In the genomic region with DNA sequence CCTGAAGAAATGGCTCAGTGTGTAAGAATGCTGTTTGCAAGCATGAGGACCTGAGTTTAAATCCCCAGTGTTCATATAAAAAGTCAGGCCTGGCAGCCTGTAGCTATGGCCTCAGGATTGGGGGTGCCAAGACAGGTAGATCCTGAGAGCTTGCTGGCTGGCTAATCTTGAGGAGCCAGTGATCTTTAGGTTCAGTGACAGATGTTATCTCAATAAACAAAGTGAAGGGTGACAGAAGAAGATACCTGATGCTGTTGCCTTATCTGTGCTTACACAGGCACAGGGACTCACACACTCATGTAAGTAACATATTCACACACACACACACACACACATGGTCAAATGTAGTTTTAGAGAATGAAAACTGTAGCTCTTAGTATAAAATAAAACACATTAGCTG, we compare ENCODE assay signal across 20 mouse cellular contexts.
A peak's percentile ranks its signal among the peaks of the same experiment; 100 is the strongest.
DNase-seq lines count a peak whose midpoint lies in the region; ATAC-seq and TF ChIP-seq lines count a peak whose summit lies in the region.
"Had no signal": no experiment of that assay in that cellular context is flagged by ENCODE, and none has a peak within 500 bp of the region (broad histone marks: within the 10 kb centered on the region; RNA-seq: fewer than 3 reads in every experiment).

No protein-coding gene starts in this region.

- H3K4me2 ChIP-seq in liver, postnatal 0 days (ENCODE audit: low read depth, low read length), result no peak overlapping the region
- H3K4me2 ChIP-seq in liver, embryonic 12.5 days, result no peak overlapping the region
- no peak overlapping the region for H3K4me2 ChIP-seq in liver, embryonic 16.5 days (ENCODE audit: low read depth, low read length)
- H3K4me2 ChIP-seq: forebrain, embryonic 13.5 days; hindbrain, embryonic 13.5 days had no signal

- DNase-seq in liver, result peak; percentile 12
- no peak for DNase-seq in liver, postnatal 0 days
- DNase-seq in layer of hippocampus, adult 8-10 months (ENCODE audit: low spot score in 2 of 2), result no peak
- no peak for DNase-seq in right cerebral cortex, postnatal 4 days
- no peak for DNase-seq in layer of hippocampus, adult 18-20 months (ENCODE audit: low spot score in 2 of 2)
- DNase-seq: adrenal gland, adult 8-10 months; adrenal gland, postnatal 36 days; cerebellum, adult 11-12 months; cerebellum, adult 9-11 months; cerebellum, postnatal 36 days; forebrain, postnatal 0 days; gastrocnemius, adult 2 months; gastrocnemius, postnatal 25 days; heart, postnatal 10 days; heart, postnatal 4 days had no signal

- H3K27me3 ChIP-seq in liver, postnatal 0 days (ENCODE audit: insufficient read depth, low read length), result no peaks in the 10 kb centered on the region
- H3K27me3 ChIP-seq in liver, embryonic 12.5 days (replicated peaks), result no peaks in the 10 kb centered on the region; the same call in 1 of the 2 replicates
- no peaks in the 10 kb centered on the region for H3K27me3 ChIP-seq in liver, embryonic 16.5 days (ENCODE audit: control insufficient read depth, insufficient read depth, low read depth, low read length)
- H3K27me3 ChIP-seq: forebrain, embryonic 13.5 days; hindbrain, embryonic 13.5 days had no signal

- no peaks in the 10 kb centered on the region for H3K9me3 ChIP-seq in liver, postnatal 0 days (ENCODE audit: low read length)
- H3K9me3 ChIP-seq in liver, embryonic 12.5 days (replicated peaks), result no peaks in the 10 kb centered on the region
- H3K9me3 ChIP-seq in liver, embryonic 16.5 days (replicated peaks; ENCODE audit: control insufficient read depth, low read length), result no peaks in the 10 kb centered on the region
- H3K9me3 ChIP-seq: embryonic facial prominence, embryonic 10.5 days; forebrain, embryonic 13.5 days; hindbrain, embryonic 13.5 days had no signal

- no peaks in the 10 kb centered on the region for H3K4me1 ChIP-seq in liver, postnatal 0 days (ENCODE audit: insufficient read depth)
- H3K4me1 ChIP-seq in liver, embryonic 12.5 days, result peaks cover 10% of the 10 kb centered on the region
- H3K4me1 ChIP-seq in liver, embryonic 16.5 days (ENCODE audit: control insufficient read depth, low read depth, low read length), result peaks cover 3% of the 10 kb centered on the region
- H3K4me1 ChIP-seq: embryonic facial prominence, embryonic 10.5 days; forebrain, embryonic 13.5 days; hindbrain, embryonic 13.5 days had no signal

- H3K9ac ChIP-seq in liver, postnatal 0 days (replicated peaks), result no peak overlapping the region
- H3K9ac ChIP-seq in liver, embryonic 12.5 days, result no peak overlapping the region
- H3K9ac ChIP-seq in liver, embryonic 16.5 days (ENCODE audit: low read depth, low read length), result no peak overlapping the region
- H3K9ac ChIP-seq: forebrain, embryonic 13.5 days; forebrain, postnatal 0 days; hindbrain, embryonic 13.5 days had no signal

- no peak for TF ChIP-seq EP300 in liver, postnatal 0 days (IDR thresholded peaks at IDR 0.05; ENCODE audit: low read depth)

- H3K4me3 ChIP-seq in liver, postnatal 0 days (ENCODE audit: low read depth, low read length), result no peak overlapping the region
- H3K4me3 ChIP-seq in liver, embryonic 12.5 days, result no peak overlapping the region
- no peak overlapping the region for H3K4me3 ChIP-seq in liver, embryonic 16.5 days (ENCODE audit: low read depth, low read length)
- H3K4me3 ChIP-seq: embryonic facial prominence, embryonic 10.5 days; forebrain, embryonic 13.5 days; gastrocnemius, adult 2 months; hindbrain, embryonic 13.5 days had no signal

- TF ChIP-seq CTCF in liver, postnatal 0 days (IDR thresholded peaks at IDR 0.05; ENCODE audit: low read depth), result no peak

- no peak for ATAC-seq in liver, postnatal 0 days
- ATAC-seq in liver, embryonic 12.5 days, result peak; percentile 91
- ATAC-seq in liver, embryonic 16.5 days (ENCODE audit: low read depth), result peak; percentile 87
- ATAC-seq: forebrain, embryonic 13.5 days; forebrain, postnatal 0 days had no signal

- H3K27ac ChIP-seq in liver, postnatal 0 days (ENCODE audit: low read depth), result no peak overlapping the region
- no peak overlapping the region for H3K27ac ChIP-seq in liver, embryonic 12.5 days
- H3K27ac ChIP-seq in liver, embryonic 16.5 days (ENCODE audit: low read length), result no peak overlapping the region
- H3K27ac ChIP-seq: embryonic facial prominence, embryonic 10.5 days; forebrain, embryonic 13.5 days; gastrocnemius, adult 2 months; hindbrain, embryonic 13.5 days had no signal

- H3K36me3 ChIP-seq in liver, postnatal 0 days (replicated peaks; ENCODE audit: insufficient read depth, low read length), result no peaks in the 10 kb centered on the region
- no peaks in the 10 kb centered on the region for H3K36me3 ChIP-seq in liver, embryonic 12.5 days
- H3K36me3 ChIP-seq in liver, embryonic 16.5 days (ENCODE audit: control insufficient read depth, insufficient read depth), result no peaks in the 10 kb centered on the region
- H3K36me3 ChIP-seq: embryonic facial prominence, embryonic 10.5 days; hindbrain, embryonic 13.5 days had no signal
